Mouse (Mus musculus) heart, postnatal 10 days (tissue): ENCODE measurements around the gene Dnajc6. TPM values are rescaled to one million over a fixed set of nuclear protein-coding genes. Genes with fewer than 3 reads are reported as not detected.

Experiments used
- DNase-seq, 2 experiments: peaks; one replicate each; pipeline ENCODE4 v3.0.0; 2021
- intact Hi-C: fragments of 180-260 bp; cut with DNase I; formaldehyde crosslinking; loops from one replicate; pipeline ENCODE4 v1.15.1; 2025
- total RNA-seq, 2 experiments: library from RNA; stranded (reverse); gene quantifications; 2 replicates each; pipeline ENCODE4 v1.2.3; 2021

Dnajc6 gene
- total RNA-seq, 2 experiments from 2014 or later, result 0.50 to 0.55 TPM

DNA sequence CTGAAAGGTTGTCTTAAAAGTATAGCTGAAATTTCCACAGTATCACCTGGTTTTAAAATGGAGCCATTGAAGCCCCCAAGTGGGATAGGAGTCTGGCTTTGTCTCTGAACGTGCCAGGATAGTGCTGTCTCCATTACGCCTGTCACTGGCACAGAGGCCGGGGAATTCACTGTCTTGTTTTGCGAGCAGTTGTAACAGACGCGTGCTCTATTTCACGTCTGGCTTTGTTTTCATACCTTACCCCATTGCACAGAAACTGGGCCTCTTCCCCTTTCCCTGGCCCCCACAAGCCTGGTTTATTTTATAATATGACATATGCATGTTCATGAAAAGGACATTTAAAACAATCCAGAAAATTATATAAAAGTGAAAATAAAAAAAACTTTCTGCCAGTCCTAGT is 66.4 kb downstream of the Dnajc6 start:
- intact Hi-C loops, result no loop called here
- DNase-seq, result no peak

GRCm38 (mm10) chr4:101563607-101564006 is 67.2 kb downstream of the Dnajc6 start:
- intact Hi-C loops, result no loop called here
- DNase-seq, result no peak

GRCm38 (mm10) chr4:101564746-101565417 is 68.4 kb downstream of the Dnajc6 start:
- intact Hi-C loops, result no loop called here
- DNase-seq, result no peak

DNA sequence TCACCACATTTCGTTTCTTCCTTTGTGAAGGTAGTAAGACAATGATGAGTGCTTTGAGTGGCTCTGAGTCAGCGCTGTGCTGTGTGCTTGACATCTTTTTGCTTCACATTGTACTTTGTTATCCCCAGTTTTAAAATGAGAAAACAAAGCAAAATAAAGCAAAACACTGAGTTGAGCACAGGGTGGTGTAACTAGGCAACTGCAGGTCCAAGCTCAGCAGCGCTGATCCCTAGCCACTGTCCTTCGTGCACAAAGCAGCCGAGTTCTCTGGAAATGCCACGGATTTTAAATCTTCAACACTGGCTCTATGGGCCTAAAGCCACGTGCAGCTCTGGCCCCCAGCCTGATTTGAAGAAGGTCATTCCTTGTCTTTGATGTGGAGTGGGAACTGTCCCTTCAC is 72.6 kb downstream of the Dnajc6 start:
- no peak for DNase-seq
- intact Hi-C loops, result no loop called here

DNA sequence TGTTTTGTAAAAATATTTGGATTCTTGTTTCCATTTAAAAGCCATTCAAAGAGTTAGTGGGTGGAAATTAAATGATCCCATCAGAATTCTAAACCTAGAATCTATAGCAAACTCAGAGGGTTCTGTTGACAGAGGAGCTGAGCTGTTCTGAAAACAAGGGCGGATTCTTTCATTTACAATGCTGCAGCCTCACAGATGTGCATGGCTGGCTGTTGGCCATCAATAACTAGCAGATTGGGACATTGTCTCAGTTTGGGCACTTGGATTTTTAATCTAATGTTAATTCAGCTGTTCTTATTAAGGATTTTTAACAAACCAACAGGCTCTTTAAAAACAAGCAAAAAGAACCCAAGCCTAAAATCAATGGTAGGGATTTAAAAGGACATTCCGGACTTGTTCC is 75.7 kb downstream of the Dnajc6 start:
- DNase-seq, result no peak
- intact Hi-C loops, result no loop called here

DNA sequence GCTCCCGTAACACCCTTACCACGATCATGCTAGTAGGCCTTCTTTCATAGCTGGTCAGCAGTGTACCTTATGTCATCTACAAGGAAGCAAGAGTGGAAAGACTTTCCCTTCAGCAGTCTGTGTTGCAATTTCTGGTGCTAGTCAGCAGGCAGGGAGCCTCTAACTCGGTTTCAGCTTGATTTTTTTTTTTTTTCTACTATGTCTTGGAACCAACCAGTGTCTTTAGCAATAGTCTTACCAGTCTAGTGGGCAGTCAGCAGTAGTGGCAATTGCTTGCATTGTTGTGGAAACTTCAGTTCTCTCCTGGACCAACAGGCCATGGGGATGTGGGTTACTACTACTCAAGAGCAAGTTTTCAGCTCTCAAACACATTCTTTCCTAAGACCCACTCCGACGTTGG is 78.9 kb downstream of the Dnajc6 start:
- intact Hi-C loops, result no loop called here
- DNase-seq, result no peak

DNA sequence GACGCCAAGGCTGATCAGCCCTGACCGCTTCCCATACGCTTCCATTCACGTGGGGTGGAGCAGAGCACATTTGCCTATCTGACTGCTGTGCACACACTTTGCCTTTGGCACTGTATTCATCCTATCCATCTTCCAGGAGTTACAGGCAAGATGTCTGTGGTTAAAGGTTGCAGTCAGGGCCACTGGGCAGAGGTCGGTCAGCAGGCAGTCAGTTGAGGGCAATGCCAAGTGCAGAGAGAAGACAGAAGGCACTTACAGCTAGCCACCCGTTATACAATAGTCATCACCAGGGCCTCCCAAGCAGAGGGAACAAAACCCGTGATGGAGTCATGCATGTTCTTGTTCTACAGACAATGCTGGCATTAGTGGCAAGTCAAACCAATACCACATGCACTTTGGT is 82.3 kb downstream of the Dnajc6 start:
- no peak for DNase-seq
- intact Hi-C loops, result no loop called here

DNA sequence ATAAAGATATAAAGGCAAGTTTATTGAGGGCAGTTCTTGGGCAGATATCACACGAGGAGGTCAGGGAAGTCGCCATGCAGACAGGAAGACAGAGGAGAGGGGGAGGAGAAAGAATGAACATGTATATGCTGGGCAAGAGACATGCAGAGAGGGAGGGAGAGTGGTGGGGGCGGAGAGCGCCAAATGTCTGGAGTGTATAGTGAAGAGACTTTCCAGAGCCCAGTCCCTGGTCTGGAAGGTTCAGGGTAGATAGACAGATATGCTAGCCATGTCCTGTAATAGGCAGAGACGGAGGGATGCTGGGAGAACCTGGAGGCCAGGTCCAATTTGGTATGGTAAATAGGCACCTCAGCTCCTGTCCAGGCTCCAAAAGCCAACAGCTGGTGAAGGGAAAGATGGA is 83.1 kb downstream of the Dnajc6 start:
- intact Hi-C loops, result no loop called here
- DNase-seq, result no peak

DNA sequence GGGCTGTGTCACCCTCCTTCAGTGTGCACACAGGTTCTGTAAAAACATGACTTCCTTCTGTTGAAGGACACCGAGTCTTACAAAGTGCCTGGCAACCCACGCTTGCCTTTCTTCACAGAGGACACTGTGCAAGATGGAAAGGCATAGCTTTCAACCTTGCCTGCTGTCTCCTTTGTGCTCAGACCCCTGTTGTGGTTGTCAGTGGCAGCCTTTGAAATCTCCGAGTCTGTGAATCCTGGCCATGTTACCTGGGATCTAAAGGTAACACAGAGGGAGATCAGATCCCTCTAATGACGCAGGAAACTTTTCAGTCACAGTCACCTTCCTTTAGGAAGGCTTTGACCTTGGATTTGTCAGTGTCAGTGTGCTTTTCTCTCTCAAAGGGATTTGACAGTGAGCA is 84.7 kb downstream of the Dnajc6 start:
- intact Hi-C loops, result no loop called here

GRCm38 (mm10) chr4:101582882-101583281 is 86.4 kb downstream of the Dnajc6 start:
- no peak for DNase-seq
- intact Hi-C loops, result no loop called here

More for the DNA sequence above, 84.7 kb downstream of the Dnajc6 start:
- no peak for DNase-seq

GRCm38 (mm10) chr4:101584524-101585454 is 88.3 kb downstream of the Dnajc6 start:
- intact Hi-C loops, result no loop called here
- DNase-seq, result no peak

- intact Hi-C loops, result no loop called here
- no peak for DNase-seq
Observed at GRCm38 (mm10) chr4:101585455-101586184, 89.2 kb downstream of the Dnajc6 start.

DNA sequence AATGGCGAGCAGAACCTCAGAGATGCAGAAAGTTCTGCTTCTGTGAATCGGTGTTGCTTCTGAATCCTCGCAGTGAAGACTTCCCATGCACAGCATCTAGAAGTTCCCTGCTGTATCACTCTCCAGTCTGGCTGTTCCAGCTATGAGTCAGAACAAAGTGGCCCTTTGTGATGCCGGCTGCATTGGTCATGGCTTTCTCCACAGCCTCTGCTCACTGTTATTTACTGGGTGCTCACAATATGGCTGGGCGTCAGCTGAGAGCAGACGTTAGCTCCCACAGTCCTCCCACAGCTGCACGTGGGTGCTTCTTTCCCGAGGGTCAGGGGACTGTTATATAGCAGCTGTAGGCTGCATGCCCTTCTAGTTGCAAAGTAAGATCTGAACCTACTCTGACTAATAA is 92.5 kb downstream of the Dnajc6 start:
- intact Hi-C loops, result no loop called here
- no peak for DNase-seq

DNA sequence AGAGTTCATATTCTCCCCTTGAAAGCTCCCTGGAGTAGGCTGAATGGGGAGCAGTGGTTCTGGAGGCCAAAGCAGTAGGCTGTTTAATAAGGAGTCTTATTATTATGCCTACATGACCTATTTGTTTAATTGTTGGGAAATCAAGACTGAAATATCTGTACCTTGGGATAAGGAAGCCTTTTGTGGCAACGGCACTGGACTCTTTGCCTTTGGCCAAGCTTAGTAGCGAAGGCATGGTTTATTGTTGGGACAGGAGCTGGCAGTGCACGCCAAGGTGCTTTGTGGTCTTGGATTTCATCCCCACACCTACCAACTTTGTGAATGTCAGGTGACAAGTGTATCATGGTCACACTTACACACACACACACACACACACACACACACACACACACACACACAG is 93.3 kb downstream of the Dnajc6 start:
- intact Hi-C loops, result no loop called here
- DNase-seq, result no peak

DNA sequence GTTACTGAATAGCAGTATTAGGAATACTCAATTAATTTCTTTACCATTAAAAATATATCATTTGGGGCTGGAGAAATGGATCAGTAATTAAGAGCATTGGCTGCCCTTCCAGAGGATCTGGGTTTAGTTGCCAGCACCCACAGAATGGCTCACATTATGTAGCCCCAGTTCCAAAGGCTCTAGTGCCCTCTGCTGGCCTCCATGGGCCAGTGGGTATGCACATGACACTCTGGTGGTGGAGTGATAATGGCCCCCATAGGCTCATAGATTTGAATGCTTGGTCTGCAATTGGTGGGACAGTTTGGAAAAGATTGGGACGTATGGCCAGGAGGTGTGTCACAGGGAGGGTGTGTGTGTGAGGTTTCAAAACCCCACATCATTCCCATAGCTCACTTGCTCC is 95.0 kb downstream of the Dnajc6 start:
- intact Hi-C loops, result no loop called here
- no peak for DNase-seq

- intact Hi-C loops, result no loop called here
- DNase-seq, result no peak
Observed at GRCm38 (mm10) chr4:101592466-101592865, 96.0 kb downstream of the Dnajc6 start.

GRCm38 (mm10) chr4:101601758-101602157 is 105.3 kb downstream of the Dnajc6 start:
- intact Hi-C loops, result no loop called here
- peak; percentile 4 to 5 for DNase-seq

DNA sequence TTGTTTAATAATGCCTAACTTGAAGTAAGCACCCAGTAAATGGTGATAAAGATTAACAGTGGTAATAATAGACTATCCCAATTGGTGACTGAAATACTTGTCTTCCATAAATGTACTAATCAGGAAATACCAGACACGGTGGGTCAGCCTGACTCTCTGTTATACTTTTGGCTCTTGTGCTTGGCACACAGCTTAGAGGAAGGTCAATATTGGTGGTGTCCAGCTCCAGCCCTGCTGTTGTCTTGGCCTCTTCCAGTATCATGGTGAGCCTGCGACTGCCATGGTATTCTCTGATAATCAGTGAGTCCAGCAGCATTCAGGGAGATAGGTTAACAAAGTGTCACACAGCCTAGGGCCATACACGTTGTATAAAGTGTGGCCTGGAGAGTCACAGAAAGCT is 107.2 kb downstream of the Dnajc6 start:
- intact Hi-C loops, result no loop called here
- DNase-seq, result no peak

GRCm38 (mm10) chr4:101616520-101616919 is 120.1 kb downstream of the Dnajc6 start:
- no peak for DNase-seq
- intact Hi-C loops, result no loop called here

DNA sequence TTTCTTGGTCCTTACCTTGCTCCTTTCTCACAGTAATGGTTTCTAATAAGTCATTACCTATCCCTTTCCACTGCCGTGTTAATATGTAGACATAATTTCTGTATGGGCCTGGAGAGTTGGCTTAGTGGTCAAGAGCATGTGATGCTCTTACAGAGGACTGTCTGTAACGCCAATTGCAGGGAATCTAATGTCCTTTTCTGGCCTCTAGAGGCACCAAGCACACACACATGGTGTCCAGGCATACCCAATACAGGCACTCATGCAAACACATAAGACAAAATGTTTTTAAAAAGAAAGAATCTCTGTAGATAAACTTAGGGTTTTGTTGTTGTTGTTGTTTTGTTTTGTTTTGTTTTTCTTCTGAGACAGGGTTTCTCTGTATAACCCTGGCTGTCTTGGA is 121.3 kb downstream of the Dnajc6 start:
- no peak for DNase-seq
- intact Hi-C loops, result no loop called here

DNA sequence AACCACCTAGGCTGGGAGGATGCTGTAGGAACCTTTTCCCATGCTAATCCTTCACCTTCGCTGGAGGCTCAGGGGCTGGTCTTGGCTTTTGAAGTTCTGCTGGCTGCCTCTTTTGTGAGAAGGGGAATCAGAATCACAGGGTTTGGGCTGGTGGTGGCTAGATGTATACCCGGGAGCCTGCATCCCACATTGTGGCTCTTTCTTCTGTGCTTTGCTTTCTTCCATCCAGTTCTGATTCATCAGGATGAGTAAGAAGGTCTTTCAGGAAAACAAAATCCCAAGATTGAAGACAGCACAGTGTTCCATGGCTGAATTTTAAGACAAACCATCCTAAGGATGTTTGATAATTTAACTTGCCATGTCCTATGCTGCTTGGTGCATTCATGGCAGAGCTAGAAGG is 123.8 kb downstream of the Dnajc6 start:
- intact Hi-C loops, result no loop called here
- no peak for DNase-seq
